In genomic region chr7:141381068-141381835, GRCm38 (mm10) we compare ENCODE assay signal across 20 mouse cellular contexts. TPM values are rescaled to one million over a fixed set of nuclear protein-coding genes. Genes with fewer than 3 reads are reported as not detected.
DNase-seq lines count a peak whose midpoint lies in the region; ATAC-seq and TF ChIP-seq lines count a peak whose summit lies in the region.
"Had no signal": no experiment of that assay in that cellular context is flagged by ENCODE, and none has a peak within 500 bp of the region (broad histone marks: within the 10 kb centered on the region; RNA-seq: fewer than 3 reads in every experiment).

No protein-coding gene starts in this region.

- H3K27me3 ChIP-seq in cerebellum, adult 2 months (ENCODE audit: control insufficient read depth, insufficient read depth, low read length): no peaks in the 10 kb centered on the region
- no peaks in the 10 kb centered on the region for H3K27me3 ChIP-seq in liver, embryonic 16.5 days (ENCODE audit: control insufficient read depth, insufficient read depth, low read depth, low read length)
- H3K27me3 ChIP-seq: embryonic facial prominence, embryonic 15.5 days; neural tube, embryonic 15.5 days had no signal

- H3K4me2 ChIP-seq in liver, embryonic 16.5 days (ENCODE audit: low read depth, low read length): no peak overlapping the region
- H3K4me2 ChIP-seq: embryonic facial prominence, embryonic 15.5 days; hindbrain, embryonic 13.5 days; limb, embryonic 15.5 days; midbrain, embryonic 11.5 days; neural tube, embryonic 15.5 days had no signal

- no peak for DNase-seq in cerebellum, adult 2 months
- DNase-seq in cerebellum, postnatal 10 days: no peak
- DNase-seq in 3134 (ENCODE audit: extremely low read depth, insufficient read length, low spot score): peak; percentile 25
- peak; percentile 85 for DNase-seq in brain, adult 2 months (ENCODE audit: low read depth, low spot score)
- DNase-seq in gastrocnemius, postnatal 36 days: no peak
- DNase-seq in left cerebral cortex, adult 9 months (ENCODE audit: low spot score in 2 of 2): no peak
- no peak for DNase-seq in left cerebral cortex, adult 18-20 months (ENCODE audit: low spot score in 2 of 2)
- DNase-seq: cerebellum, adult 18-20 months; heart, adult 18-20 months; kidney, postnatal 25 days; lung, postnatal 14 days; retina, postnatal 1 day had no signal

- no peak for TF ChIP-seq CTCF in cerebellum, adult 2 months (IDR thresholded peaks at IDR 0.05; ENCODE audit: borderline replicate concordance, insufficient read depth, low read depth, low read length)

- no peaks in the 10 kb centered on the region for H3K36me3 ChIP-seq in liver, embryonic 16.5 days (ENCODE audit: control insufficient read depth, insufficient read depth)
- H3K36me3 ChIP-seq: embryonic facial prominence, embryonic 15.5 days; hindbrain, embryonic 13.5 days; limb, embryonic 15.5 days; neural tube, embryonic 15.5 days had no signal

- intact Hi-C loops in gastrocnemius, postnatal 36 days (cut with DNase I): no loop called here

- no peak for ATAC-seq in liver, embryonic 16.5 days (ENCODE audit: low read depth)
- ATAC-seq: forebrain, embryonic 14.5 days; intestine, postnatal 0 days had no signal

- H3K9ac ChIP-seq in liver, embryonic 16.5 days (ENCODE audit: low read depth, low read length): no peak overlapping the region
- H3K9ac ChIP-seq: embryonic facial prominence, embryonic 15.5 days; hindbrain, embryonic 13.5 days; limb, embryonic 15.5 days; neural tube, embryonic 15.5 days had no signal

- H3K4me1 ChIP-seq in cerebellum, adult 2 months (ENCODE audit: control insufficient read depth, insufficient read depth, low read length): no peaks in the 10 kb centered on the region
- peaks cover 11% of the 10 kb centered on the region for H3K4me1 ChIP-seq in liver, embryonic 16.5 days (ENCODE audit: control insufficient read depth, low read depth, low read length)
- H3K4me1 ChIP-seq: embryonic facial prominence, embryonic 15.5 days; hindbrain, embryonic 13.5 days; neural tube, embryonic 15.5 days had no signal

- H3K9me3 ChIP-seq in liver, embryonic 16.5 days (replicated peaks; ENCODE audit: control insufficient read depth, low read length): no peaks in the 10 kb centered on the region
- H3K9me3 ChIP-seq: embryonic facial prominence, embryonic 15.5 days; hindbrain, embryonic 13.5 days; limb, embryonic 15.5 days; neural tube, embryonic 15.5 days had no signal

- no peak overlapping the region for H3K4me3 ChIP-seq in cerebellum, adult 2 months (replicated peaks; ENCODE audit: insufficient read depth, low read depth, low read length)
- H3K4me3 ChIP-seq in liver, embryonic 16.5 days (ENCODE audit: low read depth, low read length): no peak overlapping the region
- H3K4me3 ChIP-seq: embryonic facial prominence, embryonic 15.5 days; hindbrain, embryonic 13.5 days; limb, embryonic 15.5 days; neural tube, embryonic 15.5 days had no signal

- no peak for TF ChIP-seq POLR2A in cerebellum, adult 2 months (IDR thresholded peaks at IDR 0.05; ENCODE audit: borderline replicate concordance, insufficient read depth, low read length)

- peak overlapping the region; percentile 75; the same call in 1 of the 2 replicates for H3K27ac ChIP-seq in cerebellum, adult 2 months (ENCODE audit: insufficient read depth, low read length)
- H3K27ac ChIP-seq in liver, embryonic 16.5 days (ENCODE audit: low read length): peak overlapping the region; percentile 65
- H3K27ac ChIP-seq: embryonic facial prominence, embryonic 15.5 days; hindbrain, embryonic 13.5 days; limb, embryonic 15.5 days; neural tube, embryonic 15.5 days had no signal

- WGBS in cerebellum, adult 2 months: 73% methylated on average over 4 of the region's 4 CpGs
- 59% methylated on average over 4 of the region's 4 CpGs for WGBS in liver, embryonic 16.5 days (ENCODE audit: insufficient replicate concordance)

RNA-seq across cellular contexts. Expression of gene Taldo1, which starts 10.7 kb away (rescaled TPM):
- 222 and 232 TPM in 2 replicates for polyA plus RNA-seq in cerebellum, adult 2 months (2012; rRNA removed)
- polyA plus RNA-seq in liver, embryonic 16.5 days (2015; fragmentation: Nextera tagmentation; extraction: Ambion mirVana): 373 and 397 TPM in 2 replicates
- 10 to 100 TPM; 81.0 to 82.7 TPM for total RNA-seq in gastrocnemius, postnatal 36 days (2021)
- 100 to 1,000 TPM in 1 of 2 experiments, 10 to 100 TPM in 1; 96.6 to 104 TPM for total RNA-seq in left cerebral cortex, adult 18-20 months (2021)

RNA-seq across cellular contexts. Expression of gene Gatd1, which starts 32.7 kb away (rescaled TPM):
- 48.1 and 49.2 TPM in 2 replicates for polyA plus RNA-seq in cerebellum, adult 2 months (2012; rRNA removed)
- polyA plus RNA-seq in liver, embryonic 16.5 days (2015; fragmentation: Nextera tagmentation; extraction: Ambion mirVana): 13.5 and 14.3 TPM in 2 replicates
- total RNA-seq in gastrocnemius, postnatal 36 days (2021): 1 to 10 TPM; 6.3 to 6.7 TPM
- total RNA-seq in left cerebral cortex, adult 18-20 months (2021): 10 to 100 TPM; 40.4 to 45.1 TPM

RNA-seq across cellular contexts. Expression of gene Eps8l2, which starts 42.6 kb away (rescaled TPM):
- 77.3 and 90.4 TPM in 2 replicates for polyA plus RNA-seq in cerebellum, adult 2 months (2012; rRNA removed)
- 26.0 and 34.0 TPM in 2 replicates for polyA plus RNA-seq in liver, embryonic 16.5 days (2015; fragmentation: Nextera tagmentation; extraction: Ambion mirVana)
- 1 to 10 TPM; 2.1 to 2.5 TPM for total RNA-seq in gastrocnemius, postnatal 36 days (2021)
- total RNA-seq in left cerebral cortex, adult 18-20 months (2021): 1 to 10 TPM; 3.5 to 6.3 TPM

RNA-seq across cellular contexts. Expression of gene Cend1, which starts 48.0 kb away (rescaled TPM):
- 375 and 402 TPM in 2 replicates for polyA plus RNA-seq in cerebellum, adult 2 months (2012; rRNA removed)
- polyA plus RNA-seq in liver, embryonic 16.5 days (2015; fragmentation: Nextera tagmentation; extraction: Ambion mirVana): not detected in 2 replicates
- under 1 TPM; 0.20 to 0.39 TPM for total RNA-seq in gastrocnemius, postnatal 36 days (2021)
- total RNA-seq in left cerebral cortex, adult 18-20 months (2021): 100 to 1,000 TPM; 274 to 309 TPM

RNA-seq across cellular contexts. Expression of gene Tmem80, which starts 53.7 kb away (rescaled TPM):
- polyA plus RNA-seq in cerebellum, adult 2 months (2012; rRNA removed): 66.7 and 68.3 TPM in 2 replicates
- polyA plus RNA-seq in liver, embryonic 16.5 days (2015; fragmentation: Nextera tagmentation; extraction: Ambion mirVana): 13.9 and 16.7 TPM in 2 replicates
- 10 to 100 TPM; 10.2 to 10.6 TPM for total RNA-seq in gastrocnemius, postnatal 36 days (2021)
- 10 to 100 TPM; 24.6 to 34.6 TPM for total RNA-seq in left cerebral cortex, adult 18-20 months (2021)

Comparison
In these comparisons a context has a peak if more than half of its experiments do, and no peak if none do; other contexts are left out.
1. DNase-seq: peak in 3134 (single experiment) and brain, adult 2 months (single experiment); none in cerebellum, adult 2 months (0 of 2), cerebellum, postnatal 10 days (0 of 2), gastrocnemius, postnatal 36 days (0 of 2), left cerebral cortex, adult 9 months (0 of 2) and left cerebral cortex, adult 18-20 months (0 of 2).
2. RNA of gene Gatd1, which starts 32.7 kb away (total RNA-seq): 40.4 to 45.1 TPM in left cerebral cortex, adult 18-20 months; 6.3 to 6.7 TPM in gastrocnemius, postnatal 36 days; every median in the first group is over 4 times any median in the second.